Mouse (Mus musculus) midbrain, postnatal 0 days (tissue): ENCODE results near the gene Mcoln1. TPM values are rescaled to one million over a fixed set of nuclear protein-coding genes. Genes with fewer than 3 reads are reported as not detected.
A peak's percentile ranks its signal among the peaks of the same experiment; 100 is the strongest.

Experiments used
- ATAC-seq: fragments of 200-750 bp; cut with Nextera tagmentation; 2 replicates; pipeline ENCODE4 v1.8.0; 2017; ENCODE audit warnings: moderate number of reproducible peaks, mild to moderate bottlenecking, moderate TSS enrichment, moderate library complexity; ENCODE audit not compliant: low FRiP score
- DNase-seq: peaks from one replicate; pipeline ENCODE4 v3.0.0-alpha.2; 2015; ENCODE audit warnings: low spot score
- H3K27ac ChIP-seq: fragments of 300-500 bp; sonication (generic); 2 replicates; pipeline ENCODE4 v1.5.1; 2014; ENCODE audit warnings: low read depth, mild to moderate bottlenecking, low read length, mixed read lengths
- H3K27me3 ChIP-seq: fragments of 300-500 bp; sonication (generic); 2 replicates; pipeline ENCODE4 v1.6.1; 2014; ENCODE audit warnings: low read length, control low read depth, mixed read lengths; ENCODE audit not compliant: insufficient read depth
- H3K36me3 ChIP-seq: fragments of 300-500 bp; sonication (generic); 2 replicates; pipeline ENCODE4 v1.6.1; 2014; ENCODE audit warnings: low read length, control low read depth, mixed read lengths; ENCODE audit not compliant: insufficient read depth
- H3K4me1 ChIP-seq: fragments of 300-500 bp; sonication (generic); 2 replicates; pipeline ENCODE4 v1.6.1; 2014; ENCODE audit warnings: mild to moderate bottlenecking, control low read depth, antibody characterized with exemption, low read length, mixed read lengths; ENCODE audit not compliant: insufficient read depth
- H3K4me2 ChIP-seq: fragments of 300-500 bp; sonication (generic); 2 replicates; pipeline ENCODE4 v1.6.1; 2014; ENCODE audit warnings: low read depth, mild to moderate bottlenecking, low read length, mixed read lengths; ENCODE audit not compliant: poor library complexity, severe bottlenecking
- H3K4me3 ChIP-seq: fragments of 300-500 bp; sonication (generic); 2 replicates; pipeline ENCODE4 v1.5.1; 2014; ENCODE audit warnings: low read depth, mild to moderate bottlenecking, low read length, moderate library complexity
- H3K9ac ChIP-seq: fragments of 300-500 bp; sonication (generic); replicated peaks from 2 replicates; pipeline ENCODE4 v1.6.1; 2014; ENCODE audit warnings: mild to moderate bottlenecking, low read length, moderate library complexity, mixed read lengths; ENCODE audit not compliant: poor library complexity, severe bottlenecking
- H3K9me3 ChIP-seq: fragments of 300-500 bp; sonication (generic); 2 replicates; pipeline ENCODE4 v1.6.1; 2016; ENCODE audit warnings: low read length, control low read depth
- CTCF ChIP-seq: IDR thresholded peaks from 2 replicates; pipeline ENCODE4 v1.5.1; 2016; ENCODE audit warnings: antibody characterized with exemption, mild to moderate bottlenecking
- WGBS: fragments of 180-500 bp; shearing (Covaris S2); extraction: QIAGEN DNeasy Blood & Tissue Kit; methylation state at CpG from one replicate; pipeline ENCODE4 v1.1.7; 2014; 5-methylcytosine and 5-hydroxymethylcytosine counted together
- polyA plus RNA-seq: library from polyadenylated mRNA; unstranded; fragments of >200 nt; fragmentation: Nextera tagmentation; extraction: Ambion mirVana; gene quantifications from 2 replicates; pipeline ENCODE4 v1.2.1, GENCODE M21; 2015
- total RNA-seq: library from RNA; depleted of rRNA; stranded (reverse); fragments of >200 nt; gene quantifications from 2 replicates; pipeline ENCODE4 v1.2.3, GENCODE M21; 2014

Gene Mcoln1
- total and polyA plus RNA-seq, 2 experiments from 2014 or later: 108 to 116 TPM

DNA sequence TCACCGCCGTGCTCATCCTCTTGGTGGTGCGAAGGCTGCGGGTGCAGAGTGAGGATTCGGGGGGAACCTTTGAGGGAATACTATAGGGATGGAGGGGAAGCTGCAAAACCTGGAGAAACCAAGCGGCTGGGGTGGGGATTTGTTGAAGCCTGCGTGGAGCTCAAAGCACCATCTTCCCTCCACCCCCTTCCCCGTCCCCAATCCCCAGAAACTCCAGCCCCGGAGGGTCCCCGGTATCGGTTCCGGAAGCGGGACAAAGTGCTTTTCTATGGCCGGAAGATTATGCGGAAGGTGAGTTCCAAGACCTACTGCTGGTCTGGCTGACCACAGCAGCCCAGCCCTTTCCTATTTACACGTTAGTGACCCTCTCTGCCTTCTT is 16.8 kb downstream of the Mcoln1 start:
- peak; percentile 55 for DNase-seq
- TF ChIP-seq CTCF: no peak
- Histone ChIP-seq H3K9ac (peak overlapping the region; percentile 70), H3K27me3 (no peaks in the 10 kb centered on the region), H3K36me3 (peaks cover 24% of the 10 kb centered on the region), H3K4me2 (peak overlapping the region; percentile 94), H3K27ac (peak overlapping the region; percentile 86), H3K9me3 (no peaks in the 10 kb centered on the region), H3K4me3 (peak overlapping the region; percentile 67), H3K4me1 (no peaks in the 10 kb centered on the region)
- peak; percentile 42 for ATAC-seq
- WGBS: 6% methylated on average over 14 of the region's 16 CpGs

DNA sequence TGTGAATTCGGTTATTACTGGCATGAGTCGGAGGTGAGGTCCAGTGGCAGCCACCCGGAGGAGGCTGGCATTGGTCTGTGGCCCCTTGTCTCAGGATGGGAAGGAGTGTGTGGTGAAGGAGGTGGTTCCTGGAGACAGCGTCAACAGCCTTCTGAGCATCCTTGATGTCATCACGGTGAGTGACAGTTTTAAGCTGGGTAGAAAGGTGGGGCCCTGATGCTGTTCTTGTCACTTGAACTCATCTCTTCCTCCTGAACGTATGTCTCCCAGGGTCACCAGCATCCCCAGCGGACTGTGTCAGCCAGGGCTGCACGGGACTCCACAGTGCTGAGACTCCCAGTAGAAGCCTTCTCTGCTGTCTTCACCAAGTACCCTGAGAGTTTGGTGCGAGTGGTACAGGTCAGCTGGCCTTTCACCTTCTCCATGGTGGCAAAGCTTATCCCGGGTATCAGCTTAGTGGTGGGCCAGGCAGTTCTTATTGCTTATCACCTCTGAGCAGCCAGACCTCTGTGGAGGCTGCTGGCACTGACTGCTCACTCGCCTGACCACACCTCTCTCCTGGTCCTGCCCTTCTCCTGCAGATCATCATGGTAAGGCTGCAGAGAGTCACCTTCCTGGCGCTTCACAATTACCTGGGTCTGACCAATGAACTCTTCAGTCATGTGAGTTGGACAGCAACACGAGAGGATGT is 21.9 kb downstream of the Mcoln1 start:
- H3K27ac ChIP-seq: no peak overlapping the region
- ATAC-seq (no peak), DNase-seq (no peak)
- peaks cover 45% of the 10 kb centered on the region for H3K36me3 ChIP-seq
- H3K4me3 ChIP-seq: no peak overlapping the region
- no peaks in the 10 kb centered on the region for H3K9me3 ChIP-seq
- H3K9ac ChIP-seq: no peak overlapping the region
- H3K4me1 ChIP-seq: no peaks in the 10 kb centered on the region
- H3K27me3 ChIP-seq: no peaks in the 10 kb centered on the region
- 91% methylated on average over 13 of the region's 13 CpGs for WGBS
- H3K4me2 ChIP-seq: no peak overlapping the region
- TF ChIP-seq CTCF: no peak

DNA sequence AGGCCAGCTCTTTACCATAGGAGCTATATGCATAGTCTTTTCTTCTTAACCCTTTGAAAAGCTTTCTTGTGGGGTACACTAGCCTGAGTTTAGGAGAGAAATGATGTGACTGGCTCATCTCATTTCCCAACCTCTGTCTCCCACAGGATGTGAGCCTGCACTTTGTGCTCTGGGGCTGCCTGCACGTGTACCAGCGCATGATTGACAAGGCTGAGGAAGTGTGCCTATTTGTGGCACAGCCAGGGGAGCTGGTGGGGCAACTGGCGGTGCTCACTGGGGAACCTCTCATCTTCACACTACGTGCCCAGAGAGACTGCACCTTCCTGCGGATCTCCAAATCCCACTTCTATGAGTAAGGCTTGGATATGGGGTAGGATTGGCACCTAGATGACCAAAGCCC is 30.6 kb downstream of the Mcoln1 start:
- H3K9ac ChIP-seq: no peak overlapping the region
- H3K9me3 ChIP-seq: no peaks in the 10 kb centered on the region
- H3K27ac ChIP-seq: no peak overlapping the region
- no peaks in the 10 kb centered on the region for H3K27me3 ChIP-seq
- DNase-seq (no peak), ATAC-seq (no peak)
- 94% methylated on average over 5 of the region's 5 CpGs for WGBS
- H3K36me3 ChIP-seq: peaks cover 35% of the 10 kb centered on the region
- H3K4me3 ChIP-seq: no peak overlapping the region
- no peak for TF ChIP-seq CTCF
- H3K4me2 ChIP-seq: no peak overlapping the region
- no peaks in the 10 kb centered on the region for H3K4me1 ChIP-seq

DNA sequence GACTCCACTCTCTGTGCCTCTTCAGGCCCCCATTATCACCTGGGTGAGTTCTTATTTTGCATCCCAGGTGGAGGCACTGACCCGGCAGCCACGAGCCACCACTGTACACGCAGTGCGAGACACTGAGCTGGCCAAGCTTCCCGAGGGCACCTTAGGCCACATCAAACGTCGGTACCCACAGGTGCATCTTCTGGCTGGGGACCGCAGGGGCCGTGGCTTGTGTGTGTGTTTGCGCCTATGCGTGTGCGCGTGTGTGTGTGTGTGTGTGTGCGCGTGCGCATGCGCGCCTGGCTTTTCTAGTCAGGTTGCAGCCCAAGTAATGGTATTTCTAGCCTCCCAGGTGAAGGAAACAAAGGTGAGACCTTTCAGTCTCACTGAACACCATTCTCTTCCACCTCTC is 31.7 kb downstream of the Mcoln1 start:
- H3K4me3 ChIP-seq: no peak overlapping the region
- no peak for TF ChIP-seq CTCF
- H3K4me1 ChIP-seq: no peaks in the 10 kb centered on the region
- no peaks in the 10 kb centered on the region for H3K27me3 ChIP-seq
- H3K27ac ChIP-seq: no peak overlapping the region
- DNase-seq (no peak), ATAC-seq (no peak)
- 95% methylated on average over 18 of the region's 18 CpGs for WGBS
- H3K9ac ChIP-seq: no peak overlapping the region
- H3K36me3 ChIP-seq: peaks cover 41% of the 10 kb centered on the region
- no peak overlapping the region for H3K4me2 ChIP-seq
- H3K9me3 ChIP-seq: no peaks in the 10 kb centered on the region

DNA sequence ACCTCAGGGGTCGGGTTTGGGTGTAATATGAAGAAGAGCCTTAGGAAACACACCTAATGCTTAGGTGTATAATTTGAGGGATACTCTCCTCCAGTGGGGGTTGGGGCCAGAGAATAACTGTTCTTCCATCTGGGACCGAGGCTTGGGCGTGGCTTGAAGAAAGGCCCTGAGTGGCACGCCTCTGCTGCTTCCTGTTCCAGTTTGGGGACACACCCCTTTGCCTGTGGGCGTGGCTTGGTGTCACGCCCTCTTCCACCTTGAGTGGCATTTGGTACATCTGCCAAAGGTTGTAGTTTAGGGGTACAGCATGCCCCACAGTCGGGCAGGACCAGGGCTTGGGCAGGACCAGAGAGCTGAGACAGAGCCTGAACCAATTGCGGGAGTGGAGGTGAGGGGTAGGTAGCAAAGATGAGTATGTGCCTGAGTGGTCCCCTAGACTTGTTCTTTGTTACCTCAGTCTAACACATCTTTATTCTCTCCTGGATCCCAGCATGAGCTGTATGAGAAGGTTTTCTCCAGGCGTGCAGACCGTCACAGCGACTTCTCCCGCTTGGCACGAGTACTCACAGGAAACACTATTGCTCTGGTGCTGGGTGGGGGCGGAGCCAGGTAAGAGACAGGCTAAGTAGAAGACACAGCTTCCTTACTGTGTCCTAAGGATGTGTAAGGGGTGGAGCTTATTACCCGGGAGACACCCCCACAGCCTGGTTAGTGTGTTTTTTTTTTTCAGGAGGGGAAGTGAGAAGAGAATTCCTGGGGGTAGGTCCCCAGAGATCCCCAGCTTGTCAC is 36.0 kb downstream of the Mcoln1 start:
- H3K4me2 ChIP-seq: no peak overlapping the region
- no peak overlapping the region for H3K9ac ChIP-seq
- H3K4me1 ChIP-seq: no peaks in the 10 kb centered on the region
- ATAC-seq (no peak), DNase-seq (no peak)
- no peaks in the 10 kb centered on the region for H3K27me3 ChIP-seq
- H3K4me3 ChIP-seq: no peak overlapping the region
- H3K36me3 ChIP-seq: peaks cover 60% of the 10 kb centered on the region
- no peak overlapping the region for H3K27ac ChIP-seq
- 67% methylated on average over 15 of the region's 15 CpGs for WGBS
- no peak for TF ChIP-seq CTCF
- H3K9me3 ChIP-seq: no peaks in the 10 kb centered on the region

DNA sequence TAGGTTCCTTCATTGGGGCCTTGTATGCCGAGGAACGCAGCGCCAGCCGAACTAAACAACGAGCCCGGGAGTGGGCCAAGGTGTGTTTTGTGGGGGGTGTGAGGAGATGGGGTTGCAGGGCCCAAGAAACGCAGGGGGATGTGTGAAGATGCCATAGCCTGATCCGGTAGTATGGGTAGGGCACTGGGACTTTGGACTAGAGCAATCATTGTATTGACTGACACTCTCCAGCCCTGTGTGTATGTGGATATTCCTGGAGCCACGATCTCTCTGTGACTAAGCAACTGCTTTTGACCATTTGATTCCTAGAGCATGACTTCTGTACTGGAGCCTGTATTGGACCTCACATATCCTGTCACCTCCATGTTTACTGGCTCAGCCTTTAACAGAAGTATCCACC is 36.7 kb downstream of the Mcoln1 start:
- Histone ChIP-seq H3K4me2 (no peak overlapping the region), H3K9me3 (no peaks in the 10 kb centered on the region), H3K27ac (no peak overlapping the region), H3K36me3 (peaks cover 60% of the 10 kb centered on the region), H3K4me3 (no peak overlapping the region), H3K27me3 (no peaks in the 10 kb centered on the region), H3K9ac (no peak overlapping the region), H3K4me1 (no peaks in the 10 kb centered on the region)
- TF ChIP-seq CTCF: no peak
- ATAC-seq: no peak
- WGBS: 98% methylated on average over 9 of the region's 9 CpGs
- DNase-seq: no peak
